Mouse (Mus musculus) B cell, adult 67 days (primary cell): Measurements from ENCODE around the gene Tnfaip6. TPM values are rescaled to one million over a fixed set of nuclear protein-coding genes. Genes with fewer than 3 reads are reported as not detected.

Source experiments
- total RNA-seq, 2 experiments: library from RNA; stranded (reverse); gene quantifications; 4 replicates each; pipeline ENCODE4 v1.2.4; 2023

Tnfaip6 gene
- total RNA-seq, result not detected

GRCm38 (mm10) chr2:52037882-52038281, at the start of gene Tnfaip6:
Gene Tnfaip6 (plus strand): TSS chr2:52038009.

GRCm38 (mm10) chr2:52072491-52073140, 34.8 kb downstream of the Tnfaip6 start, which contains the start of gene Rif1:
Gene Rif1 (plus strand): TSS chr2:52072832.

Other genes with a start within 250 kb of the Tnfaip6 start
- gene Rbm43, start 102.8 kb upstream of the Tnfaip6 start, total RNA-seq, result 10 to 100 TPM; 28.3 to 40.1 TPM
- 10 to 100 TPM; 29.3 to 32.3 TPM for gene Nmi, start 64.5 kb upstream of the Tnfaip6 start, total RNA-seq
- gene Rif1, start 34.8 kb downstream of the Tnfaip6 start, total RNA-seq, result 10 to 100 TPM; 51.1 to 59.5 TPM